Mouse (Mus musculus) c-Kit-positive CD71-negative TER-119-negative erythroid progenitor cells, embryonic 14.5 days (primary cell): Measurements from ENCODE around the gene Tmem167b.

ENCODE experiments used
- DNase-seq: peaks from one replicate; pipeline ENCODE4 v3.0.0-alpha.2; 2013; ENCODE audit warnings: low read depth

Tmem167b gene

DNA sequence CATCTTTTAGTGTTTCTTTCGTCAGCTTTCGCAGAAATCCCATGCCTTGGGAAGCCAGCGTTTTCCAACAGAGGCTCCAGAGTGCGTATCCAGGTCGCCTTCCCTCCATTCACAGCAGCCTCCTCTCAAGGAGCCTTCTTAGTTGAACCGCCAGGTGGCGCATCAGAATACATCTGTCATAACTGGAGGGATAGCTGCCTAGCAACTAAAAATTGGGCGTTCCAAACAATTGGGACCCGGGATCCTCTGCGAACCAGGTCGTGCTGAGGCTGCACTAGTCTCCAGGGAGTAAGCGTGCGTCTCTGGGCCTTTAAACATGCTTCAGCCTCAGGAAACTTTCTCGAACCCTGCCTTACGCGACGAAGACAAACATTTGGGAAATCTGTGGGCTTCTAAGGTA, 25.0 kb downstream of the Tmem167b start:
- DNase-seq = peak; percentile 85

DNA sequence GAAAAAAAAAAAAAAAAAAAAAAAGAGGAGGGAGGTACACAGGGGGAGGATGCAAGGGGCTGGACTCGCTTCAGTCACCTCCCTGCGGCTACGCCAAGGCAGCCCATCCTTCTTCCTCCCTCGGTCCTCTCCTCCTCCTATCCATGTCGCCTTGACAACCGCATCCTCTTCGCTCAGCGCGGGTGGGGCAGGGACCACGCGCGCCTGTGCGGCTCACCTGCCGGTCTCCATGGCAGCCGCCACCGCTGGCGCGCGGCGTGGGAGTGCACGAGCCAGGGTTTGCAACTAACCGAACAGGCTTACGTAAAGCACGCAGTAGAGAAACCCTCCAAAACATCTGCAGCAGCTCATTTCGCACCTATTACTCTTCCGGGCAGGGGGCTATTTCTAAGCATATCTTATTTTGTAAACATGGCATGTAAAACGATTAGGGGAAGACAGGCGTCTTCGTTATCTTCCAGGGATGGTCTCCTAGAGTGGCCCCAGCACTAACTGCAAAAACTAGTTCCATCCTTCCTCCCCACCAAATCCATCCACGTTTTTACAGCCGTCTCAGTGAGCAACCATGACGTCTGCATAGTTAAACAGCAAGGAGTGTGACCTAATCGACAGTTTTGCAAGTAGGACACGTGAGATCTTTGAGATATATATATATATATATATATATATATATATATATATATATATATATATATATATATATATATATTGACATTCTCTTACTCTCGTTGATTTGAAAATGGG, 25.6 kb downstream of the Tmem167b start, which contains the start of gene 5330417C22Rik:
Gene 5330417C22Rik, minus strand, starts transcription at position 20 of the 744 bp plus-strand sequence.
- no peak for DNase-seq

DNA sequence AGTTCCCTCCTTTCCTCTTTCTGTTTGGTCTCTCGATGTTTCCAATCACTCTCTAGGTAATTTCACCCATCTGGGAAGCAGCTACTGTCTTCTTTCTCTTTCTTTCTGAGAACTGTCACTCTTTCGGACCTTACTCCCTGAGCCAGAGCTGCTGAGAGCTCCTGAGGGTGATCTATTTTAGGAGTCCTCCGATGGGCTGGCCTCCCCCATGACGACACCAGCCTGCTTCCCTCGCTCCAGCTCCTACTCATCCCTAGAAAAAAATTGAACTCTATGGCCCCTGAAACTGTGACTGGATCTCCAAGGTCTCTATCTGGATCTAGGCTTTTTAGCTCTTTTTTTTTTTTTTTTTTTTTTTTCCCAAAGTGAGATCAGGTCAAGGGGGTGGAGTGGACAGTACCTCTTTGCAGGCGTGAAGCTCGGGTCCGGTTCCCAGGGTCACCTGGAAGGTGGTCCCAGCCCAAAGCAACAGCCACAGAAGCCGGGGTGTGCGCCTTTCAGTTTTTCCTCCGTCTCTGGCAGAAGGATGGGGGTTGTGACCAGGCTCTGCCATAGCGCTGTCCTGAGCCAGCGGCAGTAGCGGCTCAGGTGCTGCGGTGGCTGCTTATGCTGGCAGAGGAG, 26.3 kb downstream of the Tmem167b start:
- no peak for DNase-seq

DNA sequence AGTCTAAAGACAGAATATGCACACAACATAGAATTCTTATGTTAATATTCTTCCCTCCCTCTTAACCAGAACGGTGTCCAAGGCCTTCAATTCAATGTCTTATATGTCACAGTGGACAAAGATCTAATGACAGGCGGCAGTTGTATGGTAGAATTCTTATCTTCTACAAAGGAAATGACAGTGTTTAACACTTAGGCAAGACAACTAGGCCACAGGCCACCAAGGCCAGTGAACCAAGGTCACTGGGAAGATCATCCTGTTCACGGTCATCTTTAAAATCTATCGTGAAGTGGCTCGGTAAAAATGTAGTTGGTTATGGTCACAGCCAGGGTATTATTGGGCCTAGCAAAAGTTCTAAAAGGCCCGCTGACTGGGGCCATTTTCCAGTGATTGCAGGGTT, 28.3 kb downstream of the Tmem167b start, which contains the start of gene 1700013F07Rik:
Gene 1700013F07Rik, plus strand, starts transcription at position 200 of the 400 bp plus-strand sequence.
- no peak for DNase-seq

DNA sequence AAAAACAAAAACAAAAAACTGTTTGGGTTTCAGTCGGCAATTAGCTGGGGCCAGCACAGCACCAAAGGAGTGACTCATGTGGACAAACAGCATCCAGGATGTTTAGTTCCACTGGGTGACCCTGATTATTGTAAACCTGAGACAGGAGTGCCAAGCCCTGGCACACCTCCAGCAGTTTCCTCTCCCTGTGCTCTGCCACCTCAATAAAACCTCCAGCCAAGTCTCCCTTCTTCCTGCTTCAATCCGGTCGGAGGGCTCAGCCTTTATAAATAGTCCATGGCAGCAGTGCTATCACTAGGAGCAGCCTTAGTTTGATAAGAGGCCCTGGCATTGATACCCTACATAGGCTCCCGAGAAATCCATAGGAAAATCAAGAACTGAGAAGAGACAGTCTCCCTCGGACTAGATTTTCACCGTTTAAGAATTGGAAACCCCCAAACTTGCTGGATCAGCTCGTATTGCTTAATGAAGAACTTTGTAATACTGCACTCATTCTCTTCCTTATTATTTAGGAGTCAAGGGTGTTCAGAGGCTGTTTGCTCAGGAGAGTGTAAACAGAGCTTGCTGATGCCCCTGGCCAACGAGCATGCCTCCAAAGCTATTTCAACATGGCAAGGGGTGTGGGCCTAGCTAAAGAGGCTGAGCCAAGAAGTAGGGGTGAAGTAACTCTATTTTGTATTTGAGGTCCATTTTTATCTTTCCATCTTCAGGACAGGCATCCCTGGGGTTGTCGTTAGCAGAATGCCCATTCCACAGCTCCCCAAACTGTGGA, 29.0 kb downstream of the Tmem167b start:
- DNase-seq = no peak

DNA sequence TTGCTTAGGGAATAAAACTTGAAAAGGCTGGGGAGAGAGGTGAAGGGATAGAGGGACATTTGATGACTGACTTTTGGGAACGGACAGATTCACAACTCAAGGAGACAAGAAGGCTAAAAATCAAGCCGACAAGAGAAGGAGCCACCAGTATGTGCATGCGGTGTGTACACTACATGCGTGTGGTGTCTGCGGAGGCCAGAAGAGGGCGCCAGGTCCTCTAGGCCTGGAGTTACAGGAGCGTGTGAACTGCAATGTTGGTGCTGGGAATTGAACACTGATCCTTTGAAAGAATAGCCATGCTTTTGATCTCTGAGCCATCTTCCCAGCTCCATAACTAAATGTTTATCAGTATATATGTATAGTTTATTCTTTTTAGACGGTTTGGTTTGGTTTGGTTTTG, 33.8 kb downstream of the Tmem167b start:
- DNase-seq = no peak

DNA sequence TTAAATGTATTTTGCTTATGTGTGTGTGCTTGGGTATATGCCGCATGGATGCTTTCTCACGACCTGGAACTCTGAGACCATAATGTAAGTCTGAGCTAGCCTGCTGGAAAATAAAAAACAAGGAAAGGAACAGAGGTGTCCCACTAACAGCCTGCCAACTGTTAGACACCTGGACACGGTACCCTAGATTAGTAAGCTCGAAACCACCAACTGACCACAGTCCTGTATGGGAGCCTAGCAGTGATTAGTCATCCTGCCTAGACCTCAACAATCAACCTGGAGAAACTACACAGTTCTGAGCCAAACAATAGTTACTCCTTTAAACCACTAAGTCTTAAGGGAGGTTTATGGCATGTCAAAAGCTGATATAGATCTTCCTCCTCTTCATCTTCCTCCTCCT, 38.9 kb downstream of the Tmem167b start:
- DNase-seq = no peak

DNA sequence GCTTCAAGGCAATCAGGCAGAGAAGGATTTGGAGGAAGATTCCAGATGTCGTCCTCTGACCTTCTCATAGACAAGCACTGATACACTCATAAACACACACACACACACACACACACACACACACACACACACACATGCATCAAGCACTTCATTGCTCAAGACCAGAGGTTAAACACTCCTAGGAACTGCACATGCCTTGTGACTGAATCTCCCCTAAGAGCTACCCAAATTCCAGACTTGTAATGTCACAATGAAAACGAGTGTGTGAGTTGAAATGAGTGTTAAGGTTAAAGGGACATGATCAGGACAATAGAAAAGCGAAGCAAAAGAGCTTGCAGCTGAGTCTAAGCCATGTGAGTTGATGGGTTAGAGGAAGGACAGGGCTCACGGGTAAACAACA, 44.0 kb downstream of the Tmem167b start:
- DNase-seq = no peak

DNA sequence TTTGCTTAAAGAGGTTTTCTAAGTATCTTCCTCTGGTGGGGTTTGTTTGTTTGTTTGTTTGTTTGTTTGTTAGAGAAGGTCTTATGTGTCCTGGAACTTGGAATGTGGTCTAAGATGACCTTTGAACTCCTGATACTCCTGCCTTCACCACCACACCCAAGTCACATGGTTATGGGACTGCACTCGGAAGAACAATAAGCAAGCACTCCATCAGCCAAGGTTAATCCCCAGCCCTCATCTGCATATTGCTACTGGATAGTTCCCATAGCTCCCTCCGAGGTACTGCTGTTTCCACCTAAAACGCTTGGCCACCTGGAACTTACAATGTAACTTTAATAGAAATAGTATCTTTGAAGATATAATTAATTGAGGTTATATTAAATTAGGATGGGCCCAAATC, 48.8 kb downstream of the Tmem167b start:
- DNase-seq = no peak

DNA sequence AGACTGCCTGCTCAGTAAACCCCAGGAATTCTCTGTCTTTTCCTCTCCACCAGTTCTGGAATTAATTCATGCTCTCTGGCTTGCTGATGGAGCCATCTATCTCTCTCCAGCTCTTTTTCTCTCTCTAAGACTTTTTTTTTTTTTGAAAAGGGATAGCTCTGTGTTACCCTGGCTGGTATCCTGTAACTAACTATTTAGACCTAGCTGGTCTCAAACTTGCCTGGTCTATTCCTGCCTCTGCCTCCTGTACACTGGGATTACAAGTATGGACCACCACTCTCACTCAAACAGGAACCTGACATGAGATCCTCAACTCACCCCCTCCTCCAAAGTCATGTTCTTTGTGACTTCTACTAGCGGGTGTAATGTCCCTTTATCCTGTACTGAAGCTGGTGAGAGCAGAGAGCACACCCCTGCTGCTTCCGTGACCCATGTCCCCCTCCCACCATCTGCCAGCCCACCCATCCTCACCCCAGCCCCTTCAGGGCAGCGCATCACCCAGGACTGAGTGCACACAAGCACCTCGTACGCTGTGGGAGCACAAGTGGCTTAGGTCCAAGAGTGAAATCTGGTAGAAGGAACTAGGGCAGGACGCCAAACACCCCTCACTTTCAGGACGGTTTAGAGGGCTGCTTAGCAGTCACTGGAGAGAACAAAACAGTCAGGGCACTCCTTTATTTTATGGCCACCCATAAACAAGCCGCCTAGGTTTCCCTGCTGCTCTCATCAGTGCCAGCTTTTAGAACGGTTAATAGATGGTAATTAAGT, 51.4 kb downstream of the Tmem167b start:
- DNase-seq = no peak

DNA sequence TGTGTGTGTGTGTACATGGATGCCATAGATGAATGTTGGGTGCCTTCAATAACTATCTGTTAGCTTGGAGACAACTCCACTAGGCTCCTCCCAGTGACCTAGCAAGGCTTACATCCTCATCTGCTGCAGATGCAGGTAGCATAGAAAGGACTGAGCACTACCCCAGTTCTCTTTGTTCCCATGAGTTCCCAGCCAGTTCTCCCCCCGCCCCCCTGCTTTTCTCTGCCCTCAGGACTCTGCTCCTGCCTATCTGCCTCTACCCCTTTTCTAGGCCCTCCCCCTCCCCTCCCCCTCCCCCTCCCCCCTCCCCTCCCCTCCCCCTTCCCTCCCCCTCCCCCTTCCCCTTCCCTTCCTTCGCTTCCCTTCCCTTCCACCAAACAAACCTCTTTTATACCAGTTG, 52.1 kb downstream of the Tmem167b start:
- no peak for DNase-seq

DNA sequence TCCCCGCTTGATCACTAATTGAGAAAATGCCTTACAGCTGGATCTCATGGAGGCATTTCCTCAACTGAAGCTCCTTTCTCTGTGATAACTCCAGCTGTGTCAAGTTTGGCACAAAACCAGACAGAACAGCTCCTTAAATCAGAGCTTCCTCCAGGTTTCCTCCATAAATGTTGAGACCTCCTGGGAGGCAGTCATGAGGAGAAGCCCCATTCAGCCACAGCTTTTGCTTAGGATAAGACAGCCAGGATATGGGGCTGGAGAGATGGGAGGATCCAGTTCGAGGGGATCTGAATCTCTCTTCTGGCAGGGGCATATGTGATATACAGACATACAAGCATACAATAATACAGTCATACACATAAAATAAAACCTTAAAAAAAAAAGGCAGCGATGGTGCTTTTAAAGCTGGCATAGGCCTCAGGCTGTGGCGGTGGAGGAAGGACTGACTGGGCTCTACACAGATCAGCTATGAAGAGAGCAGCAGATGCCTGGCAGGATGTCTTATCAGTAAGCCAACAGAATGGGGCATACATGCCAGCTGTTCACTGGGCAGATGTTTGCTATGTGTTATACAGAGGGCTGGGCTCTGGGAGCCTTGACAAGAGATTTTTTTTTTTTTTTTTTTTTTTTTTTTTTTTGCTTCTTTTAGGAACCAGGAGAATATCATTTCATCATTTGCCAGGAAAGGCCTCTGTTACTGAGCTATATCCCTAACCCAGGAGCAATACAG, 53.4 kb downstream of the Tmem167b start:
- no peak for DNase-seq
